Mouse (Mus musculus) midbrain, embryonic 10.5 days (tissue): ENCODE measurements around the gene Slc5a2. TPM values are rescaled to one million over a fixed set of nuclear protein-coding genes. Genes with fewer than 3 reads are reported as not detected.

ENCODE experiments used
- DNase-seq: peaks from one replicate; pipeline ENCODE4 v3.0.0-alpha.2; 2017; ENCODE audit warnings: low spot score
- H3K27ac ChIP-seq: fragments of 300-500 bp; sonication (generic); replicated peaks from 2 replicates; pipeline ENCODE4 v1.5.1; 2016; ENCODE audit warnings: mild to moderate bottlenecking
- H3K27me3 ChIP-seq: fragments of 300-500 bp; sonication (generic); 2 replicates; pipeline ENCODE4 v1.6.1; 2016; ENCODE audit warnings: low read depth, mild to moderate bottlenecking; ENCODE audit not compliant: poor library complexity, severe bottlenecking
- H3K36me3 ChIP-seq: fragments of 300-500 bp; sonication (generic); 2 replicates; pipeline ENCODE4 v1.6.1; 2016; ENCODE audit warnings: mild to moderate bottlenecking, moderate library complexity
- H3K4me1 ChIP-seq: fragments of 300-500 bp; sonication (generic); 2 replicates; pipeline ENCODE4 v1.6.1; 2016
- H3K4me3 ChIP-seq: fragments of 300-500 bp; sonication (generic); 2 replicates; pipeline ENCODE4 v1.5.1; 2016; ENCODE audit warnings: mild to moderate bottlenecking, moderate library complexity
- H3K9me3 ChIP-seq: fragments of 300-500 bp; sonication (generic); replicated peaks from 2 replicates; pipeline ENCODE4 v1.6.1; 2016; ENCODE audit warnings: mild to moderate bottlenecking
- WGBS: fragments of 180-500 bp; shearing (Covaris S2); methylation state at CpG from one replicate; pipeline ENCODE4 v1.1.7; 2016; 5-methylcytosine and 5-hydroxymethylcytosine counted together
- polyA plus RNA-seq: library from polyadenylated mRNA; unstranded; fragments of >200 nt; fragmentation: Nextera tagmentation; extraction: Ambion mirVana; gene quantifications from 2 replicates; pipeline ENCODE4 v1.2.1, GENCODE M21; 2016

Gene Slc5a2
- 0.28 and 0.50 TPM in 2 replicates for polyA plus RNA-seq

- no peaks in the 10 kb centered on the region for H3K27me3 ChIP-seq
- no peak within 1 kb of the TSS for H3K4me3 ChIP-seq
- no peak for DNase-seq
- no peaks in the 10 kb centered on the region for H3K9me3 ChIP-seq
- H3K4me1 ChIP-seq, result peaks cover 2% of the 10 kb centered on the region; the same call in 1 of the 2 replicates
- WGBS, result 85% methylated on average over 6 of the region's 6 CpGs
- H3K36me3 ChIP-seq, result peaks cover 3% of the 10 kb centered on the region; the same call in 1 of the 2 replicates
- no peak within 1 kb of the TSS for H3K27ac ChIP-seq
These were observed at the start of gene Slc5a2 for GRCm38 (mm10) chr7:128265411-128265810. Gene Slc5a2, plus strand, starts transcription at chr7:128265657.

- H3K4me1 ChIP-seq, result no peaks in the 10 kb centered on the region
- 88% methylated on average over 4 of the region's 4 CpGs for WGBS
- no peaks in the 10 kb centered on the region for H3K36me3 ChIP-seq
- no peaks in the 10 kb centered on the region for H3K9me3 ChIP-seq
- H3K4me3 ChIP-seq, result no peak overlapping the region
- H3K27me3 ChIP-seq, result no peaks in the 10 kb centered on the region
- DNase-seq, result no peak
- H3K27ac ChIP-seq, result no peak overlapping the region
These were observed 45.5 kb upstream of the Slc5a2 start for GRCm38 (mm10) chr7:128219952-128220351.

GRCm38 (mm10) chr7:128220936-128221335 lies 44.5 kb upstream of the Slc5a2 start:
- peak; percentile 1 for DNase-seq
- H3K9me3 ChIP-seq, result no peaks in the 10 kb centered on the region
- H3K36me3 ChIP-seq, result no peaks in the 10 kb centered on the region
- H3K27ac ChIP-seq, result no peak overlapping the region
- H3K4me3 ChIP-seq, result no peak overlapping the region
- no peaks in the 10 kb centered on the region for H3K27me3 ChIP-seq
- no peaks in the 10 kb centered on the region for H3K4me1 ChIP-seq
- 86% methylated on average over 3 of the region's 3 CpGs for WGBS

- no peaks in the 10 kb centered on the region for H3K9me3 ChIP-seq
- no peaks in the 10 kb centered on the region for H3K27me3 ChIP-seq
- WGBS, result 35% methylated on average over 8 of the region's 8 CpGs
- DNase-seq, result no peak
- no peak overlapping the region; the same call in 1 of the 2 replicates for H3K4me3 ChIP-seq
- H3K27ac ChIP-seq, result no peak overlapping the region
- peaks cover 4% of the 10 kb centered on the region; the same call in 1 of the 2 replicates for H3K36me3 ChIP-seq
- peaks cover 6% of the 10 kb centered on the region for H3K4me1 ChIP-seq
These were observed 33.7 kb upstream of the Slc5a2 start for GRCm38 (mm10) chr7:128231741-128232140.

GRCm38 (mm10) chr7:128234796-128235195 lies 30.7 kb upstream of the Slc5a2 start:
- Histone ChIP-seq H3K36me3 (peaks cover 7% of the 10 kb centered on the region), H3K4me3 (no peak overlapping the region), H3K27me3 (no peaks in the 10 kb centered on the region), H3K27ac (no peak overlapping the region), H3K9me3 (no peaks in the 10 kb centered on the region), H3K4me1 (peaks cover 22% of the 10 kb centered on the region)
- WGBS, result 89% methylated on average over 2 of the region's 2 CpGs
- DNase-seq, result peak; percentile 4

GRCm38 (mm10) chr7:128235481-128235880 lies 30.0 kb upstream of the Slc5a2 start:
- Histone ChIP-seq H3K27me3 (no peaks in the 10 kb centered on the region), H3K36me3 (peaks cover 14% of the 10 kb centered on the region), H3K9me3 (no peaks in the 10 kb centered on the region), H3K27ac (no peak overlapping the region), H3K4me3 (no peak overlapping the region), H3K4me1 (peaks cover 28% of the 10 kb centered on the region)
- no peak for DNase-seq
- WGBS, result 91% methylated on average over 1 of the region's 1 CpGs

- Histone ChIP-seq H3K27ac (0 out of 2 replicates have a peak overlapping the region, but pooled peaks have one; percentile 97), H3K9me3 (no peaks in the 10 kb centered on the region), H3K4me1 (peaks cover 33% of the 10 kb centered on the region), H3K27me3 (no peaks in the 10 kb centered on the region), H3K4me3 (peak overlapping the region; percentile 70), H3K36me3 (peaks cover 23% of the 10 kb centered on the region)
- 93% methylated on average over 13 of the region's 13 CpGs for WGBS
- DNase-seq, result no peak
These were observed 29.0 kb upstream of the Slc5a2 start for GRCm38 (mm10) chr7:128236426-128236825.

GRCm38 (mm10) chr7:128236856-128237592 lies 28.4 kb upstream of the Slc5a2 start, which contains the start of gene Armc5:
Gene Armc5, plus strand, starts transcription at chr7:128237342.
- Histone ChIP-seq H3K27me3 (no peaks in the 10 kb centered on the region), H3K36me3 (peaks cover 29% of the 10 kb centered on the region), H3K27ac (peak within 1 kb of the TSS; percentile 97), H3K4me3 (peak within 1 kb of the TSS; percentile 70), H3K4me1 (peaks cover 35% of the 10 kb centered on the region), H3K9me3 (no peaks in the 10 kb centered on the region)
- DNase-seq, result peak; percentile 88
- WGBS, result 27% methylated on average over 37 of the region's 37 CpGs

DNA sequence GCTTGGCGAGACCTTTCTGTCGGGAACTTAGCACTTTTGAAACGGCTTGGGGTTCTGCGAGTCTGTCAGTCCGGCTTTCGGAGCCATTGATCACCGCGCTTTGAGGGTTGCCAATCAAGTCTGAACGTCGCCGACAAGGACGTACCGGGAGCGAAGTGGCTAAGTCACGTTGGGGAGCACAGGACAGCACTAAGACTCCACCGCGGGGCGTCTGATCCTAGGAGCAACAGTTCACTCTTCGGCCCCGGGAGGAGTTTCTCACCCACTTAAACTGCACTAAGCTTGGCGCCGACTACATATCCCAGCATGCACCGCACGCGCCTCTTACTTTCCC lies 27.9 kb upstream of the Slc5a2 start:
- no peak for DNase-seq
- WGBS, result under 1% methylated on average over 25 of the region's 25 CpGs
- H3K9me3 ChIP-seq, result no peaks in the 10 kb centered on the region
- peaks cover 34% of the 10 kb centered on the region for H3K36me3 ChIP-seq
- H3K27ac ChIP-seq, result peak overlapping the region; percentile 97
- no peaks in the 10 kb centered on the region for H3K27me3 ChIP-seq
- peaks cover 40% of the 10 kb centered on the region for H3K4me1 ChIP-seq
- peak overlapping the region; percentile 70 for H3K4me3 ChIP-seq

DNA sequence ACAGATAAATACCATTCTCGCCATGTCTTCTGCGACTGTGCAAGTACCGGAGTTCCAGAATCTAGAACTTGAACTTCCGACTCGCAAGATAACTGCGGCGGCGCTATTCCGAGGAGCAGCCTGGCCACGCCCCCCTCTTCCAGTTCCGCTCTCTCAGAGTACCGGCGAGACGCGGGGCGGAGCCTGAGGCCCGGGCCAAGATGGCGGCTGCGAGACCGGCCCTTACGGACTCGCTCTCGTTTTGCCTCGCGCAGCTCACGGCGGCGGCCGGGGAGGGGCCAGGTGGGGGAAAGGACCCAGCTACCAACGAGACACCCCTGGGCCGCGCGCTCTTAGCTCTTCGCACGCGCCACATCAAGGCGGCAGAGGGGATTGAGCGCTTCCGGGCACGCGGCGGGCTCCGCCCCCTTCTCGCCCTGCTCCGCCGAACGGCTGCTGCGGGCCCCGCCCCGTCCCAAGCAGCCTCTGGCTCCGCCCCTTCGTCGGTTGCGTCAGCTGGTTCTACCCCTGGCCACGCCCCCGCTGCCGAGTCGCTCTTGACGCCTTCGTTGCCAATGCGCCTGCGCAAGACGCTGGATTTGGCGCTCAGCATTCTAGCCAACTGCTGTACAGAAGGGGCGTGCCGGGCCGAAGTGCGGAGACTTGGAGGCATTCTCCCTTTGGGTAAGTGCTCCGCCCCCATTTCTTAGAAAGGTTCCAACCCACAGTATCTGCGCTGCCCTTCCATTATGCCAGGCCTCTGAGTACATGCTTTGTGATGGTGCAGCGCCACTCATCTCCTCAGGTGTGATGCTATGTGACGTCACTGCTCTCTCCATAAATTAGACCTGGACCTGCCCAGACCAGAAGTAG lies 27.3 kb upstream of the Slc5a2 start, which contains the start of gene 9130023H24Rik:
Gene 9130023H24Rik, minus strand, starts transcription at position 105 of the 852 bp plus-strand sequence.
- Histone ChIP-seq H3K4me1 (peaks cover 46% of the 10 kb centered on the region), H3K27me3 (no peaks in the 10 kb centered on the region), H3K9me3 (no peaks in the 10 kb centered on the region), H3K27ac (peak within 1 kb of the TSS; percentile 97), H3K4me3 (peak within 1 kb of the TSS; percentile 70), H3K36me3 (peaks cover 40% of the 10 kb centered on the region)
- DNase-seq, result peak; percentile 100
- under 1% methylated on average over 66 of the region's 72 CpGs for WGBS

- Histone ChIP-seq H3K36me3 (peaks cover 44% of the 10 kb centered on the region), H3K4me1 (peaks cover 52% of the 10 kb centered on the region), H3K4me3 (peak overlapping the region; percentile 70), H3K27ac (peak overlapping the region; percentile 97), H3K27me3 (no peaks in the 10 kb centered on the region), H3K9me3 (no peaks in the 10 kb centered on the region)
- no peak for DNase-seq
- WGBS, result 29% methylated on average over 4 of the region's 4 CpGs
These were observed 26.5 kb upstream of the Slc5a2 start for GRCm38 (mm10) chr7:128238991-128239390.

- Histone ChIP-seq H3K36me3 (peaks cover 57% of the 10 kb centered on the region), H3K27ac (no peak overlapping the region), H3K9me3 (no peaks in the 10 kb centered on the region), H3K27me3 (peaks cover 10% of the 10 kb centered on the region; the same call in 1 of the 2 replicates), H3K4me1 (peaks cover 62% of the 10 kb centered on the region), H3K4me3 (no peak overlapping the region)
- WGBS, result 94% methylated on average over 27 of the region's 27 CpGs
- no peak for DNase-seq
These were observed 25.2 kb upstream of the Slc5a2 start for GRCm38 (mm10) chr7:128240131-128240784.
